Comparison of ENCODE assay signal across 9 mouse cellular contexts in genomic region chr2:130294936-130295277, GRCm38 (mm10). TPM values are rescaled to one million over a fixed set of nuclear protein-coding genes. Genes with fewer than 3 reads are reported as not detected.
DNase-seq lines count a peak whose midpoint lies in the region; ATAC-seq and TF ChIP-seq lines count a peak whose summit lies in the region.
"Had no signal": no experiment of that assay in that cellular context is flagged by ENCODE, and none has a peak within 500 bp of the region (broad histone marks: within the 10 kb centered on the region; RNA-seq: fewer than 3 reads in every experiment).

Gene Ebf4 (plus strand): TSS chr2:130295169.

- peak within 1 kb of the TSS; percentile 90 for H3K9ac ChIP-seq in heart, adult 2 months (ENCODE audit: low read depth, low read length)
- peak within 1 kb of the TSS; percentile 78 for H3K9ac ChIP-seq in kidney, postnatal 0 days (ENCODE audit: low read depth, low read length)
- H3K9ac ChIP-seq in stomach, embryonic 15.5 days, result peak within 1 kb of the TSS; percentile 56

- peaks cover 8% of the 10 kb centered on the region for H3K27me3 ChIP-seq in heart, adult 2 months (ENCODE audit: control insufficient read depth, insufficient read depth, low read length)
- H3K27me3 ChIP-seq in kidney, postnatal 0 days (ENCODE audit: insufficient read depth, low read length), result no peaks in the 10 kb centered on the region
- peaks cover 13% of the 10 kb centered on the region; the same call in 1 of the 2 replicates for H3K27me3 ChIP-seq in stomach, embryonic 15.5 days (replicated peaks)

- H3K79me2 ChIP-seq in heart, adult 2 months (replicated peaks; ENCODE audit: control insufficient read depth, insufficient read depth, low read length), result no peaks in the 10 kb centered on the region

- no peak for TF ChIP-seq POLR2A in heart, adult 2 months (IDR thresholded peaks at IDR 0.05; ENCODE audit: insufficient read depth, low read depth, low read length)

- peak within 1 kb of the TSS; percentile 88 for H3K4me2 ChIP-seq in kidney, postnatal 0 days (ENCODE audit: low read length)
- H3K4me2 ChIP-seq in stomach, embryonic 15.5 days, result peak within 1 kb of the TSS; percentile 79

- intact Hi-C loops in heart, adult 2 months (cut with DNase I), result loop anchor here (1.0 kb wide), 1 partner anchor 21 kb away; the partner anchor contains the start of gene Nop56

- DNase-seq in right cerebral cortex, postnatal 25 days, result peak; percentile 47
- DNase-seq in right cerebral cortex, adult 2 months (ENCODE audit: low spot score in 2 of 2), result no peak
- DNase-seq in cerebellum, postnatal 10 days, result peak; percentile 80 to 86
- DNase-seq in heart, adult 2 months, result peak; percentile 74 to 81
- DNase-seq in kidney, postnatal 0 days (ENCODE audit: low spot score), result peak; percentile 68
- DNase-seq in lung, postnatal 10 days, result peak; percentile 70
- no peak for DNase-seq in spleen, postnatal 4 days (ENCODE audit: low spot score in 2 of 2)

- H3K36me3 ChIP-seq in heart, adult 2 months (ENCODE audit: control insufficient read depth, insufficient read depth, low read length), result no peaks in the 10 kb centered on the region
- H3K36me3 ChIP-seq in kidney, postnatal 0 days (ENCODE audit: insufficient read depth, low read length), result 0 out of 2 replicates have a peak, but pooled peaks cover 3% of the 10 kb centered on the region
- H3K36me3 ChIP-seq in stomach, embryonic 15.5 days, result no peaks in the 10 kb centered on the region

- no peak for TF ChIP-seq CTCF in heart, adult 2 months (IDR thresholded peaks at IDR 0.05)
- TF ChIP-seq CTCF in kidney, postnatal 0 days (IDR thresholded peaks at IDR 0.05; ENCODE audit: low read depth), result no peak

- no peaks in the 10 kb centered on the region for H3K9me3 ChIP-seq in kidney, postnatal 0 days (replicated peaks; ENCODE audit: low read length)
- no peaks in the 10 kb centered on the region for H3K9me3 ChIP-seq in stomach, embryonic 15.5 days

- no peak for TF ChIP-seq EP300 in heart, adult 2 months (IDR thresholded peaks at IDR 0.05; ENCODE audit: insufficient read depth, low read depth, low read length)

- peak; percentile 53 for ATAC-seq in kidney, postnatal 0 days (replicated peaks; ENCODE audit: low FRiP score, low read depth)
- peak; percentile 76 for ATAC-seq in stomach, embryonic 15.5 days (ENCODE audit: insufficient read depth, low FRiP score, low read depth)

- H3K4me1 ChIP-seq in heart, adult 2 months (ENCODE audit: control insufficient read depth, insufficient read depth, low read length), result peaks cover 5% of the 10 kb centered on the region
- H3K4me1 ChIP-seq in kidney, postnatal 0 days (replicated peaks; ENCODE audit: insufficient read depth, low read length), result peaks cover 8% of the 10 kb centered on the region; the same call in 1 of the 2 replicates
- H3K4me1 ChIP-seq in stomach, embryonic 15.5 days, result peaks cover 27% of the 10 kb centered on the region

- H3K27ac ChIP-seq in heart, adult 2 months, result peak within 1 kb of the TSS; percentile 49; the same call in 1 of the 2 replicates
- H3K27ac ChIP-seq in kidney, postnatal 0 days, result peak within 1 kb of the TSS; percentile 42; the same call in 1 of the 2 replicates
- peak within 1 kb of the TSS; percentile 59 for H3K27ac ChIP-seq in stomach, embryonic 15.5 days

- peak within 1 kb of the TSS; percentile 56 for H3K4me3 ChIP-seq in heart, adult 2 months
- H3K4me3 ChIP-seq in kidney, postnatal 0 days (replicated peaks; ENCODE audit: low read depth, low read length), result peak within 1 kb of the TSS; percentile 68
- H3K4me3 ChIP-seq in stomach, embryonic 15.5 days (replicated peaks), result peak within 1 kb of the TSS; percentile 74

- WGBS in heart, adult 2 months, result 2% methylated on average over 37 of the region's 39 CpGs
- 1% methylated on average over 27 of the region's 39 CpGs for WGBS in kidney, postnatal 0 days
- 2% methylated on average over 30 of the region's 39 CpGs for WGBS in stomach, embryonic 15.5 days

RNA-seq across cellular contexts. Expression of gene Ebf4, which starts in this region (rescaled TPM):
- under 1 TPM; 0.37 to 0.41 TPM for total RNA-seq in heart, adult 2 months (2021)
- polyA plus RNA-seq in heart, adult 2 months (2012; rRNA removed), result 0.85 and 1.0 TPM in 2 replicates
- 2.5 and 3.7 TPM in 2 replicates for polyA plus RNA-seq in kidney, postnatal 0 days (2015; fragmentation: Nextera tagmentation; extraction: Ambion mirVana)
- 2.8 and 3.1 TPM in 2 replicates for polyA plus RNA-seq in stomach, embryonic 15.5 days (2015; fragmentation: Nextera tagmentation; extraction: Ambion mirVana)
- total RNA-seq: common myeloid progenitor, adult 5-6 weeks had no signal

Comparison
In these comparisons a context has a peak if more than half of its experiments do, and no peak if none do; other contexts are left out.
1. DNase-seq: peak in right cerebral cortex, postnatal 25 days (single experiment), cerebellum, postnatal 10 days (2 of 2), heart, adult 2 months (2 of 2), kidney, postnatal 0 days (single experiment) and lung, postnatal 10 days (single experiment); none in right cerebral cortex, adult 2 months (0 of 2) and spleen, postnatal 4 days (0 of 2).
2. Peak in every context shown above with its lines, with median percentiles within 50 percentile points of each other: H3K27ac ChIP-seq, H3K4me3 ChIP-seq and H3K9ac ChIP-seq.